Mouse (Mus musculus): ENCODE data around the gene Acss2. TPM values are rescaled to one million over a fixed set of nuclear protein-coding genes. Genes with fewer than 3 reads are reported as not detected.

The Acss2 gene
- total and polyA plus RNA-seq, 2 experiments from 2014 or later, result 18.6 to 25.3 TPM

- DNase-seq (ENCODE audit: low spot score) (no peak), ATAC-seq (ENCODE audit: low FRiP score) (no peak)
- WGBS, result 93% methylated on average over 9 of the region's 9 CpGs
- H3K4me3 ChIP-seq (ENCODE audit: low read depth, low read length), result no peak overlapping the region
- peaks cover 12% of the 10 kb centered on the region; the same call in 1 of the 2 replicates for H3K27me3 ChIP-seq (ENCODE audit: insufficient read depth, low read length)
- no peak overlapping the region for H3K4me2 ChIP-seq (ENCODE audit: low read depth, low read length, poor library complexity, severe bottlenecking)
- no peak for TF ChIP-seq CTCF (IDR thresholded peaks at IDR 0.05)
- H3K36me3 ChIP-seq (ENCODE audit: insufficient read depth, low read length), result peaks cover 65% of the 10 kb centered on the region
- H3K27ac ChIP-seq (ENCODE audit: low read depth, low read length), result no peak overlapping the region
- H3K9me3 ChIP-seq (ENCODE audit: low read length), result no peaks in the 10 kb centered on the region
- H3K4me1 ChIP-seq (ENCODE audit: insufficient read depth, low read length), result no peaks in the 10 kb centered on the region; the same call in 1 of the 2 replicates
- no peak overlapping the region for H3K9ac ChIP-seq (replicated peaks; ENCODE audit: low read length, poor library complexity, severe bottlenecking)
Measured at GRCm38 (mm10) chr2:155633731-155634130, 116.0 kb downstream of the Acss2 start.

DNA sequence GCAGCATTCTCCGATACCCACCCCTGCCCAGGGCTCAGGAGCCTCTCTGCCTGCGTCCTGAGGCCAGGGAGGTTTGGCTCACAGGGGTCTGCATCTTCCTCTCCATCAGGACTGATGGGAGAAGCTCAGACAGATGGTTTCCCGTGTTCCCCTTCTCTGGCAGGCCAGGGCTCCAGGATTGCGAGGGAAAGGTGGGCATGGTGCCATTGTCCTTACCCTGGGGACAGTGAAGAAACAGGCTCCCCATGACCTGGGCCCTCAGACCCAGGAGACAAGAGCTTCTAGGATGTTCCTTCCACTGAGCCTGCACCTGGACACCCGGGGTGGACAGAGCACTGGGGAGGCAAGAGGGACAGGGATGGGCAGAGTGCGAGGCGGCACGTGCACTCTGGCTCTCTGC lies 116.8 kb downstream of the Acss2 start:
- no peak for ATAC-seq (ENCODE audit: low FRiP score)
- peaks cover 12% of the 10 kb centered on the region; the same call in 1 of the 2 replicates for H3K27me3 ChIP-seq (ENCODE audit: insufficient read depth, low read length)
- no peak overlapping the region for H3K4me3 ChIP-seq (ENCODE audit: low read depth, low read length)
- WGBS, result 88% methylated on average over 8 of the region's 8 CpGs
- H3K4me2 ChIP-seq (ENCODE audit: low read depth, low read length, poor library complexity, severe bottlenecking), result no peak overlapping the region
- no peaks in the 10 kb centered on the region for H3K4me1 ChIP-seq (ENCODE audit: insufficient read depth, low read length)
- H3K9ac ChIP-seq (replicated peaks; ENCODE audit: low read length, poor library complexity, severe bottlenecking), result no peak overlapping the region
- no peak overlapping the region for H3K27ac ChIP-seq (ENCODE audit: low read depth, low read length)
- peaks cover 71% of the 10 kb centered on the region for H3K36me3 ChIP-seq (ENCODE audit: insufficient read depth, low read length)
- no peak for DNase-seq (ENCODE audit: low spot score)
- H3K9me3 ChIP-seq (ENCODE audit: low read length), result no peaks in the 10 kb centered on the region
- no peak for TF ChIP-seq CTCF (IDR thresholded peaks at IDR 0.05)

MicroRNAs within 50 kb of the gene (microRNA counts, 519-probe panel; counts per million panel counts)
- 528 counts per million, percentile 58 among the panel's probes with 10 or more counts for microRNA mmu-miR-499

Small RNA genes within 50 kb of the gene (microRNA-seq; reads per million reads assigned to microRNA genes)
- 14.1 reads per million, percentile 25 among the genes with 10 or more reads in this experiment for gene Mir499 (ENCODE audit: borderline number of aligned reads)

Other genes with a start within 250 kb of the Acss2 start
- gene Map1lc3a, start 241.7 kb upstream of the Acss2 start, total RNA-seq (2014; rRNA removed), result 560 and 573 TPM in 2 replicates
- 839 and 943 TPM in 2 replicates for gene Map1lc3a, start 241.7 kb upstream of the Acss2 start, polyA plus RNA-seq (2015; fragmentation: Nextera tagmentation; extraction: Ambion mirVana)
- gene Pigu, start 160.5 kb upstream of the Acss2 start, total RNA-seq (2014; rRNA removed), result 40.4 and 44.2 TPM in 2 replicates
- 54.7 and 59.6 TPM in 2 replicates for gene Pigu, start 160.5 kb upstream of the Acss2 start, polyA plus RNA-seq (2015; fragmentation: Nextera tagmentation; extraction: Ambion mirVana)
- 116 and 121 TPM in 2 replicates for gene Trp53inp2, start 136.9 kb upstream of the Acss2 start, total RNA-seq (2014; rRNA removed)
- gene Trp53inp2, start 136.9 kb upstream of the Acss2 start, polyA plus RNA-seq (2015; fragmentation: Nextera tagmentation; extraction: Ambion mirVana), result 58.4 and 58.6 TPM in 2 replicates
- 50.5 and 73.1 TPM in 2 replicates for gene Ncoa6, start 44.1 kb upstream of the Acss2 start, total RNA-seq (2014; rRNA removed)
- gene Ncoa6, start 44.1 kb upstream of the Acss2 start, polyA plus RNA-seq (2015; fragmentation: Nextera tagmentation; extraction: Ambion mirVana), result 23.3 and 32.1 TPM in 2 replicates
- gene Ggt7, start 289 bp downstream of the Acss2 start, total RNA-seq (2014; rRNA removed), result 167 and 203 TPM in 2 replicates
- gene Ggt7, start 289 bp downstream of the Acss2 start, polyA plus RNA-seq (2015; fragmentation: Nextera tagmentation; extraction: Ambion mirVana), result 110 and 112 TPM in 2 replicates
- 9.2 and 12.9 TPM in 2 replicates for gene Gss, start 74.9 kb downstream of the Acss2 start, total RNA-seq (2014; rRNA removed)
- gene Gss, start 74.9 kb downstream of the Acss2 start, polyA plus RNA-seq (2015; fragmentation: Nextera tagmentation; extraction: Ambion mirVana), result 11.6 and 12.1 TPM in 2 replicates
- gene Myh7b, start 93.3 kb downstream of the Acss2 start, total RNA-seq (2014; rRNA removed), result 0.14 and 0.38 TPM in 2 replicates
- 1.5 and 3.4 TPM in 2 replicates for gene Myh7b, start 93.3 kb downstream of the Acss2 start, polyA plus RNA-seq (2015; fragmentation: Nextera tagmentation; extraction: Ambion mirVana)
- 148 and 155 TPM in 2 replicates for gene Trpc4ap, start 174.4 kb downstream of the Acss2 start, total RNA-seq (2014; rRNA removed)
- 121 and 122 TPM in 2 replicates for gene Trpc4ap, start 174.4 kb downstream of the Acss2 start, polyA plus RNA-seq (2015; fragmentation: Nextera tagmentation; extraction: Ambion mirVana)
- gene Edem2, start 211.5 kb downstream of the Acss2 start, total RNA-seq (2014; rRNA removed), result 41.1 and 44.5 TPM in 2 replicates
- 33.0 and 35.7 TPM in 2 replicates for gene Edem2, start 211.5 kb downstream of the Acss2 start, polyA plus RNA-seq (2015; fragmentation: Nextera tagmentation; extraction: Ambion mirVana)
- gene Gm17581, start 217.9 kb downstream of the Acss2 start, total RNA-seq (2014; rRNA removed), result not detected in 2 replicates
- gene Gm17581, start 217.9 kb downstream of the Acss2 start, polyA plus RNA-seq (2015; fragmentation: Nextera tagmentation; extraction: Ambion mirVana), result not detected in 2 replicates
- 1.5 TPM in 2 replicates for gene Procr, start 233.2 kb downstream of the Acss2 start, total RNA-seq (2014; rRNA removed)
- 2.5 and 2.9 TPM in 2 replicates for gene Procr, start 233.2 kb downstream of the Acss2 start, polyA plus RNA-seq (2015; fragmentation: Nextera tagmentation; extraction: Ambion mirVana)

Measured in midbrain, postnatal 0 days (tissue).